Mouse (Mus musculus) c-Kit-positive CD71-positive TER-119-positive erythroid progenitor cells, embryonic 14.5 days (primary cell): ENCODE measurements around the gene Otol1.

Experiments
- DNase-seq: peaks from one replicate; pipeline ENCODE4 v3.0.0-alpha.2; 2013; ENCODE audit warnings: low spot score

Gene Otol1

DNA sequence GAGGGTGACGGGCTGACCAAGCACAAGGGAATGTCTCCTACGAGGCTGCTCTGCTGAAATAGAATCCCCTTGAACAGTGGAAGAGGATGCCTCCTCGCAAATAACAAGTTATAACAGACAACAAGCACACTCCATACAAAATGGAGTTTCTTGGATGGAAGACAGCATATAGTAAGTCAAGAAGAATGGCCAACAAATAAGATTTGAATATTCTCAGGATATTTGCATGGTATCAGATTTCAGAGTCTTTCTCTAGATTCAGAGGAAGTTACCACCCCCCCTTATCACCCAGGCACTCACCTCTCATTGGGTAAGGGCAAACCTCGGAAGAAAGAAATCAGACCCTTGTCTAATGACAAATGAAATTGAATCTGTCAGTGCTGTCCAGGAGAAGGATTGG lies at the start of gene Otol1:
TSS of gene Otol1 (plus strand) at position 301 of the 400 bp plus-strand sequence.
- no peak for DNase-seq

DNA sequence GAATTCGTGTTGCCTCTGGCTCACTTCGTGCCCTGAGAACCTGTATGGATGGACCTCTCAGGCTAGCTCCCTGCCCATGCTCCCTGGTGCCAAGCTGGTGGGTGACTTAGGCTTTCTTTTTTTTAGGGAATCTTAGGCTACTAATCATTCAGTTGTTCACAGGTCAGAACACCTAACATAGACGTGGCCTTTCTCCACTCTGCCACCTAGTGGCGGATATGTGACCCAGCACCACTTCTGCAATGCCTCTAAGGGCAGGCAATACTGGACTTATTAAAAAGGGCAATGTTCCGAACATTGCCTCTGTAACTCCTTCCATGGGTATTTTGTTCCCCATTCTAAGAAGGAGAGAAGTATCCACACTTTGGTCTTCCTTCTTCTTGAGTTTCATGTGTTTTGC lies 45.2 kb upstream of the Otol1 start:
- peak; percentile 12 for DNase-seq

DNA sequence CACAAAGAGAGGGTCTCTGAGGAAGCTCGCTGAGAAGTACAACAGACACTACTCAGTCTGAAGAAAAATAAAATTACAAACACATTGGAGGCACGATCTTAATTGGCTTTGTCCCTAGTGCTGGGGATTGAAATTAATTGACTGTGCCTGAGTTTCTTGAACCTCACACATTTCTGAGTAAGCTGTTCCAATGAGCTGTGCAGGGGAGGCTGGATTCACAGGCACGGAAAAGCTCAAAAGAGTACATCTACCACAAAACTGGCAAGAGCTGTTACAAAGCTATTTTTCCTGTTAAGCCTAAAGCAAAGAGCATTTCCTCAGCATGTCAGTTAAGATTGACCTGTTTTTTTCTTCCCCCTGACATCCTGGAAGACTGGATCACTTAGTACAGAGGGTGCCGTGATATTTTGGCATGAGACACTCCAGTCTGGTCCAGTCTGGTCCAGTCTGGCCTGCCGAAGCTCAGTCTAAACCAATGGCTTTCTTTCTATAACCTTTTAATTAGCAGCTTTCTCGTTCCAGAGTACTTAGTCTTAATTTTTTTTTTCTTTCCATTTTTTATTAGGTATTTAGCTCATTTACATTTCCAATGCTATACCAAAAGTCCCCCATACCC lies 35.8 kb upstream of the Otol1 start:
- DNase-seq = no peak

DNA sequence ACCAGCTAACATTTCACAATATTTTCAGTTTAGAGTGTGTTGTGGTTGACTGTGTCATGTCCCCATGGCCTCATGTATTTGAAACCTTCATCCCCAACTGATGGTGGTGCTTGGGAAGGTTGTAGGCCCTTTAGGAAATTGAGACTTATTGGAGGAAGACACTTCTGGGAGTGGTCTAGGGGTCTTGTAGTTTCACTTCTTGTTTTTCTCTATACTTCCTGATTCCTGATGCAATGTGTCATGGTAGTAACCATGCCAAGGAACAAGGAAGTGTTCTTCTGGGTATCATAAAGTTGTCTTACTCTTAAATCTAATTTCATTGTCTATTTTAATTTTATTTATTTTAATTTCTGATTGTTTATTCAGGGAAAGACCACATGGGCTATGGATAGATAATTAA lies 29.3 kb upstream of the Otol1 start:
- DNase-seq = no peak

DNA sequence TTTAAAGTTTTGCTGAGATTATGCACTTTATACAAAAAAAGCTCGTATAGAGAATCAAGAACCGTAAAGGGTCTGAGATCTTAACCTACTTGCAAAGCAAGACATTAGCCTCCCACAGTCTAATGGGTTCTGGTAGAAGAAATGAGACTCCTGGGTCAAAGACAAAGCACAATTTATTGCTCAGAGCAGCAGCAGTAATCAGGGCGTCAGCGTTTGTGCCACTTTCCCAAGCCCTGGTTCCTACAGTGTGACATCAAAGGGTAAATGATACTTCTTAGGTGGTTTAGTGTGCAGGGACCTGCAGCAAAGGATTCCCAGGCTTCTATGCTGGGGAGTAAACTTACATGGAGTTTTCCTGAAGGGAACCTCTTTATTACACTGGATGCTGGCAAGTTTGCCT lies 13.6 kb upstream of the Otol1 start:
- DNase-seq = no peak

DNA sequence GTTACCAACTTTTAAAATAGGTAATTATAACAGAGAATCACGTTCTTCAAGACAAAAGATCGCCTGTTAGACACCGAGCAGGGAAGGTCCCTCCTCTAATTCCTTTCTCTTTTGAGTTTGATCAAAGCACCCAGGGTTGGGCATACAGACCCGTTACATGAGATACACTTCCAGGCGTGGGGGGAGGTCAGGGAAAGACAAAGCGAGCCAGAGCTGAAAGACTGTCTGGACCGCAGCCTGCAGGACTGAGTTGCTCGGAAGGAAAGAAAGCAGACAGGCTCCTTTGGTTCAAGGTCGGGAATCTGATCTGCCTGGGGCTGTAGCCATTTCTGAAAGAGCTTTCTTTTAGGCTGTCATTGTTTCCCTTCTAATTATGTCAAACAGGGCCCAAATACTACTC lies 5.9 kb upstream of the Otol1 start:
- DNase-seq = no peak

DNA sequence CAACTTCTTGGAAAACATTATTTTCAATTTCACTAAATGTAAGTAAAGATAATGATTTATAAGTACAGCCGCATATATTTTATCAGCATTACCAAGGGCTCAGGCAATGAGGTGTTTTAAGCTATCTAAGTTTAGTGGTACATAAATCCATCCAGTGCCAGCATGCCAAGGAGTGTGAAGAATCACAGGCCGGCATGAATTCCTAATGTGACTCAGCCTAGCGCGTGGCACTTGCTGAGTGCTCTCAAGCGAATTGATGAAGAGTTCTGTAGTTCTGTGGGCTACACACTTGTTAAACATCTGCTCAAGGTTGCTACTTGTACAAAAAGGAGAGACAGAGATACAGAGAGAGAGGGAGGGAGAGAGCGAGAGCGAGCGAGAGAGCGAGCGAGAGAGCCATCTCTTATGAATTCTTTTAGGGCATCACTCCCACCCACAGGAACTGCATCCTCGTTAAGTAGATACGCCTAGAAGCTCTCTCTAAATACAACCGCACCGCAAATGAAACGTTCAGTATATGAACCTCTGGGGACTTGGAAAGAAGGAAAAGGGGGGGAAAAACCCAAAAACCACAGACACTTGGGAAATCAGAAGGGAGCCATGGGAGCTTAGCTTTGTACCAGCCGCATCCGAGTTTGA lies 4.2 kb upstream of the Otol1 start:
- DNase-seq = no peak

DNA sequence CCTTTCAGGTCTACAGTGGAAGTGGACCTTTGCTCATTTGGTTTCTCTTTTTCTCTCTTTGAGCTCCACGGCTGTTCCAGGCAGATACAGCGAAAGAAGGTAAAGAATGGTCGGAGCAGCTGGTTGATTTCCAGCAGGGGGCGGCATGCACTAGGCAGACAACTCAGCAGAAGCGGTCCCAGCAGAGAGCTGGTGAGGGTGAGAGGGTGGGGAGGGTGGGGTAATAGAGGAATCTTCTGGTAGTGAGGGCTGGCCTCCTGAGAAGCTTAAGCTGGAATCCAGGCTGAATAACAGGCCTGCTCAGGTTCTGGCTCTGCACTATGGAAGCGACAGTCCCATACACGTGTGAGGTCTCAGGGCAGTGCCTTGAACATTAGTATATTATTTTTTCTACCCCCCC lies 3.5 kb upstream of the Otol1 start:
- DNase-seq = no peak

DNA sequence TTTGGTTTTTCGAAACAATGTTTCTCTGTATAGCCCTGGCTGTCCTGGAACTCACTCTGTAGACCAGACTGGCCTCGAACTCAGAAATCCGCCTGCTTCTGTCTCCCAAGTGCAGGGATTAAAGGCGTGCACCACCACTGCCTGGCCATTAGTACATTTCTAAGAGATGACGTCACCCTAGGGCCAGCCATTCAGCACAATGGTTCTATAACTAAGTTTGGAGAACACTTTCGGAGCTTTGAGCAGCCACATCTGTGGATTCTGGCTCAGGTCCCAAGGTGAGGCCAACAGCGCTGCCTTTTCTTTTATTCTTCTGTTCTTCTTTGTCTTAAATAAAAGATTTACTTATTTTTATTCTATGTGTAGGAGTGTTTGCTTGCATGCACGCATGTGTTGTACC lies 3.0 kb upstream of the Otol1 start:
- DNase-seq = no peak

DNA sequence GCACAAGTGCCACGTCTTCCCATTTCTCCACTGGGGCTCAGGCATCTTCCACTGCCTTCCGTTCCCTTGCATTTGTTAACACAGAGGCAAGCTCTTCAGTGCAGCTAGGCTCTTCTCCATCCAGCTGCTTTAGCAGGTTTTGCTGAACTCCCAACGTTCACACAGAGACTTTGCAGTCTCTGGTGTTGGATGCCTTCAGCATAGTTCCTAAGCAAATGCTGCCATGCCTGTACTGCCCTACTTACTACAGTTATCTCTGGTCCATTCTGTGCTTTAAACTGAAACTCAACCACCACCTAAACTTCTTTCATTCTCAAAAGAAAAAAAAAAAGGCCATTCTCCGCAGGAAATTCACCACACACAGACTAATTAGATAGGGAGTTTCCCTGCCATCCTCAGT lies 5.2 kb downstream of the Otol1 start:
- no peak for DNase-seq

DNA sequence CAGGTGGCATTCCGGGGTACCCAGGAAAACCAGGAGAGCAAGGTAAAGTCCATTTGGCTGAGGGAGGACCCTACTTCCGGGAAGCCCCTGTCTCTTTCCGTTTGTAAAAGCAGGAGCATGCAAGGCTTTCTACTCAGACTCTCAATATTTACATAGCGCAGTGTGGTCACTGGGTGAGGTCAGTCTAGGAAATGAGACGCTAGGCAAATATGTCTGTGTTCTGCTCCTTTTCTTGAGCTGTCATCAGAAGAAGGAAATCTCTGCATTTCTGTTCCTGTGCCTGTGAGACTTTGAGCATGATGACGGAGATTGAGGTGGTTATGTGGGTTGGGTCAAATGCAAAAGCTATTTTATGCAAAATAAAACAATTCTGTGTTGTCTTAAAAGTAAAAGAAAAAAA lies 19.2 kb downstream of the Otol1 start:
- no peak for DNase-seq

DNA sequence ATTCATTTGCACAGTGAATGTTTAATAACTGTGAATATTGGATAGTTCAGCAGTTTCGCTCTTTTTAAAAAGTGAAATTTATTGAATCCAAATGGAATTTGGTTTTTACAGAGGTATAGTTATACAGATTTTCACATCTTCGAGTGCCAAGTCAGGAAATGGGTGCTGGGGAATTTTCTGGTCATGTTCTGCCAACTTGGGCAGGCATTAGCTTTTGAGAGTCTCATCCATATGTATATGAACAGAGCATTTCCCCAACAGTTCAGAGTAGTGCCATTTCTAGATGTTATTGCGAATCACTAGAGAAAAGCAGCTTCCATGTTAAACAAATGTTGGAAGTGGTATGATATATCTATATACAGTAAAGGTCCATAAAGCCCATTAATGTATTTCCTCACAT lies 21.8 kb downstream of the Otol1 start:
- DNase-seq = no peak

DNA sequence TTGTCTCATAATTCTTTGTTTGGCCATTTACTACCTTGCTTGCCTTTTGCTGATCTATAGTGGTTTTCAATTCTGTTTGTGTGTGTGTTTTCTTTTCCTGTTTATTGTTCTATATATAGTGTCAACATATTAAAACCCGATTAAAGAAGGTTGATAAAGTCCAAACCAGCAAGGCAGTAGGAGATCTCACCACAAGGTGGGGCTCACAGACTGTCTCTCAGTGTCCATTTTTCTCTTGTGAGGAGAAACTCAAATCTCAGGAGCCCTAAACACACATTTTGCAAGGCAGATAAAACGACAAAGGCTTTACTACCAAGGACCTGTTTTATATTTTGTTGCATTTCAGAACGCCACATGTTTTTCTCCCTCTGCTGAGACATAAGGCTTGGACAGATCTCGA lies 28.2 kb downstream of the Otol1 start:
- DNase-seq = no peak
